Mouse (Mus musculus) urinary bladder, postnatal 10 days (tissue): ENCODE results near the gene Uqcr10.

Experiments used
- DNase-seq: peaks from one replicate; pipeline ENCODE4 v3.0.0; 2022; ENCODE audit warnings: low spot score

Gene Uqcr10

GRCm38 (mm10) chr11:4704072-4704964, at the start of gene Uqcr10, which contains the start of gene Zmat5:
Gene Uqcr10 (minus strand): TSS chr11:4704342.
Gene Zmat5 (plus strand): TSS chr11:4704678.
- DNase-seq, result peak; percentile 61

- DNase-seq, result no peak
Measured at GRCm38 (mm10) chr11:4752836-4753235, 48.7 kb upstream of the Uqcr10 start.

- DNase-seq, result peak; percentile 29
Measured at GRCm38 (mm10) chr11:4750263-4750662, 46.1 kb upstream of the Uqcr10 start.

GRCm38 (mm10) chr11:4747285-4747684, 43.1 kb upstream of the Uqcr10 start:
- DNase-seq, result no peak

GRCm38 (mm10) chr11:4746733-4747132, 42.6 kb upstream of the Uqcr10 start, which contains the start of gene Cabp7:
Gene Cabp7 (minus strand): TSS chr11:4746778.
- DNase-seq, result no peak

- DNase-seq, result no peak
Measured at GRCm38 (mm10) chr11:4745969-4746368, 41.8 kb upstream of the Uqcr10 start.

DNA sequence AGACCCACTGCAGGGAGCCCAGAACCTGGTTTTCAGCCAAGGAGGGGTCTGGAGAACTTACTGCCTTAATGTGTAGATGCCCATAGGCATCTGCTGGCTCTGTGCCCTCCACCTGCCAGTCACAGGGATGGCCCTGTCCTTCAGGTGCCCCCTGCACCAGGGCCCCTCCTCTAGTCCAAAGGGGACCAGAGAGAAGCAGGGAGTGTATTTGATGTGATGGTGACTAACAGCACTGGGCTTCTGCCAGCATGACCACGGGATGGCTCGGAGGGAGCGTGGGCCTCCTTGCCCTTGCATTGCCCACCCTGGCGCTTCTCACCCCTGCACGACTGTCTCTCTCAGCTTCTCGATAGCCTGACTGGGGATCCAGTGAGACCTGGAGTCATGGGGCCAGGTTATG, 40.5 kb upstream of the Uqcr10 start:
- DNase-seq, result no peak

DNA sequence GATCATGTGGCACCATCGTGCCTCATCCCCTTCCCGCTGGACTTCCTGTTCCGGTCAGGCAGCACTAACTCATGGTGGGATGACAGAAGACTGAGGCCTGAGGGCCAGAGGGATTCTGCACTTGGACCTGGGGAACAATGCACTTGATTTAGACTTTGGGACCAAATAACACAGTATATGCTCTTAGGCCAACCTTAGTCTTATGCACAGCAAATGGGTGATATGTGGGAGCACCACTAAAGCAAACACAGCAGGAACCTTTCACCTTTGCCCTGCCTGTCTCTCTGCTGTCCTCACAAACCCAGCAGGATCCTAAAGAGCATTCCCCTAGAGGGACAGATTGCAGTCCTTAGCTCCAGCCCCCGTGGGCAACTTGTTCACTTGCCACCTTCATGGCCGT, 36.6 kb upstream of the Uqcr10 start:
- no peak for DNase-seq

DNA sequence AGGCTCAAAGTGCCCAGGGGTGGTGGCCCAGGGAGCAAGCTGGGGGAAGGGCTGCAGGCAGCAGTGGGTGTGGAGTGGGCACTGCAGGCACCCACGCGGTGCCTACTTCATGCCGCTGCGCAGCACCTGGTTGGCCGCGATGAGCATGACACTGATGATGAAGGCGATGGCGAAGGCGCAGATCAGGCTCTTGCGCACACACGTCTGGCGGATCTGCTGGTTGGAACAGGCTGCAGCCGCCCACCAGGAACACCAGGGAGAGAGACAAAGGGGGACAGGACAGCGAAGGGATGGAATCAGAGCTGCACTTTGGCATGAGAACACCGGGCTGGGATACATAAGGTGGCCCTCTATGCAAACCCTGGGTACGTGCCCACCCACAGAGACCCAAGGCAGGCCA, 34.6 kb upstream of the Uqcr10 start:
- DNase-seq, result no peak

DNA sequence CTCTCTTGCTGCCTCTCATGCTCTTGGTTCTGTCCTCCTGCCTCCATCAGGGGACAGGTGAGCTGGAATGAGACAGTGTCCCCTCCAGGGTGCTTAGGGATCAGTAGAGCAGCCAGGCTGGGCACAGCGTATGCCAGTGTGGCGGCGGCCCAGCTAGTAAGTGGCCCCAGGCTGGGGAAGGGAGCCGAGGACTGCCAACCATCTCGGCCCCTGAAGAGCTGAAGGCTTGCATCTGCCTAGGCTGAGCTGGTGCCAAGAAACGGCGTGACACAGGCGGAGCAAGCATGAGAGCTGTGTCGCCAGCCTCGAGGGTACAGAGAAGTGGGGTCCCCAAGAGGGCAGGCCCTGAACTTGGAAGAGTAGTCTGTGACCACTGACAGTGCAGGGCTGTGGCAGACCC, 33.5 kb upstream of the Uqcr10 start:
- DNase-seq, result no peak

- no peak for DNase-seq
Measured at GRCm38 (mm10) chr11:4736355-4736754, 32.2 kb upstream of the Uqcr10 start.

DNA sequence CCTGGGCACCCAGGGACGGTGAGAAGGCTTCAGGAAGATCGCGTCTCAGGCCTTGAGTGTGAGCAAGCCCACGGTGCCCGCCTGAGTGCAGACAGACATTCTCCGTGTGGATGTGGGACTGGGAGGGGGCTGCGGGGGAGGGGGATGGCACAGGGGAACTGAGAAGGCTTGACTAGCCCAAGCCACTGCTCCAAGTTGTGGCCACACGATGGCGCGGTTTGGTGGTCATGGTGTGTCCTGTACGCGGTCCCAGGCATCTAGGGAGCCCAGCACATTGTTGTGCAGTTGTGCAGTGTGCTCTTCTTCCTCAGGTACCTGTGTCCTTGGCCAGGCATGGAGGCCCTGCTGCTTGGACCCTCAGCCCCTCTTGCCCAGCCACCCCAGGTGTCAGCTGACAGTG, 30.0 kb upstream of the Uqcr10 start:
- no peak for DNase-seq

- DNase-seq, result no peak
Measured at GRCm38 (mm10) chr11:4731781-4732180, 27.6 kb upstream of the Uqcr10 start.

DNA sequence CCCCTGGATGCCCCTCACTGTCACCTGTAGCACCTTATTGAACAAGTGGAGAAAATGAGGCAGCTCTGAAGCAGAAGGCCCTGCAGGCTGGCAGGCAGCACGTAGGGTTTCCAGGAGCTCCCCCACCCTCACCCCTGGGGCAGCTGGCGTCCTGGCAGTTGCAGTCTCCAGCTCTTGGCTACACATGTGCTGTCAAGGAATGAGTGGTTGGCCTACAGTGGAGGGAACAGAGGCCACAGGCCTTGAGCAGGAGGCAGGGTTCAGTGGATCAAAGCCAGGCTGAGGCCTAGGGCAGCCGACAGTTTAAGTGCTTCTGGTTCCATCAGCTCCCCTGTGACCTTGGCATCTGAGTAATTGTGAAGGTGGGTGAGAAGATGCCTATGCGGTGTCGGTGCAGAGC, 26.8 kb upstream of the Uqcr10 start:
- DNase-seq, result no peak

- no peak for DNase-seq
Measured at GRCm38 (mm10) chr11:4730096-4730495, 26.0 kb upstream of the Uqcr10 start.

GRCm38 (mm10) chr11:4729603-4730002, 25.5 kb upstream of the Uqcr10 start:
- DNase-seq, result peak; percentile 36

DNA sequence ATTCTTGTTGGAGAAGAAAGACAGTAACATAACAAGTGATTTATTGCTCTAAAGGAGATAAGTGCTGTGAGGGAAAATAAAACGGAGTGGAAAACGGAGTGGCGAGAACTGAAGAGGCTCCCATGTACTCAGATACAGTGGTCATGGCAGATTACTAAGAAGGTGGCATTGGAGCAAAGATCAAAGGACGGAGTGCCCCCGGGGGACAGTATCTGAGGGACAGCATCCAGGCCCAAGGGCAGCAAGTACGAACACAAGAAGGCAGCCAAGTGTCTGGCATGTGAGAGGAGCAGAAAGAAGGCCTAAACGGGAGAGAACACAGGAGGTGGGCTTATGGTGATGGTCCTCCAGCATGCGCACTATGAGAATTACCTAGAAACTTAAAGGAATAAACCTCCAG, 17.6 kb upstream of the Uqcr10 start:
- no peak for DNase-seq

GRCm38 (mm10) chr11:4720900-4721580, 16.9 kb upstream of the Uqcr10 start:
- DNase-seq, result no peak

DNA sequence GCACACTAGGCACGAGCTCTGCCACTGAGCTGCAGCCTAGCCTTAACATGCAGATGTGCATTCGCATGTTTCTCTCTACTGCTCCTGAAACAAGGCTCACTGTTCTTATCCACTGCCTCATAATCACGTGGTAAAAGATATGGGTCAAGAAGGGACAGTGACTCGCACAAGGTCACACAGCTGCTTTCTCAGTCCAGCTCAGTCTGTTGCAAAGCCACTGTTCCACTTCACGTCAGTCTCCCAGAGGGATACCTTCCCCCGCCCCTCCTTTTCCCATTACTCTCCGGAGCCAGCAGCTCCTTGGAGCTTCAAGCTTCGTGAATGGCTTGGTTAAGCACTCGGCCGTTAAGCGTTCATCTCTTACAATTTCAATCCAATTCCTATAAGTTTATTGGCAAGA, 16.3 kb upstream of the Uqcr10 start:
- DNase-seq, result no peak

DNA sequence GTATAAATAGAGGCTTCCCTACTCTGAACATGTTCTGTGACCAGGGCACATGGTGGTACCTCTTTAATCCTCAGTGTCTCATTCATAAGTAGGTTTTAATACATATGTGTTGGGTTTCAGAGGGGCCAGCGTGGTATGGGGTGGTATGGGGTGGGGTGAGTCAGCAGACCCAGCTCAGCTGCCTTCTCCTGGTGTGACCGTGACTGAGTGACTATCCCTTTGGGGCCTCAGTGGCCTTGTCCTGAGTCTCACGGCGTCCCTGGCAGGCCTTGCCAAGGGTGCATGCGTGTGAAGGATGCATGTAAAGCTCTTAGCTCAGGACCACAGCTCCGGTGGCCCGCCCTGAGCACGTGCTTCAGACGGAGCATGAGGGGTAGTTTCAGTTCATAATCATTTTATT, 15.8 kb upstream of the Uqcr10 start:
- no peak for DNase-seq

DNA sequence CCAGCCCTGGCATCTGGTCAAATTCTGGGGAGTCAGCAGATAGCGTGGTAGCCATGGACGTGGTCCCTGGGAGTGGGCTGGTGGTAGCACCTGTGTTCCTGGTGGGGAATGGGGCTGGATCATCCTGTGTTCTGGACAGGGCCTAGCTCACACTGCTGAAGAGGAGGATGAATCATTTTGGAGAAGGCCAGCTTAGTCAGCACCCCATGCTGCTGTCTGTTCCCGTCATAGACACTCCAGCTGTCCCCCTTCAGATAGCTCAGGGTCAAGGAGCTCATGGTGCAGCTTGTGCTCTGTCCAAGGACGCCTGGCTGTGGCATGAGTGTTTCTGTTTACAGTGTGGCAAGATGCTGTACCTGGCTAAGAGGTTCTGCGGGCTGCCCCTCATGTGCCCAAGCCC, 14.4 kb upstream of the Uqcr10 start:
- DNase-seq, result no peak

- no peak for DNase-seq
Measured at GRCm38 (mm10) chr11:4716530-4717236, 12.5 kb upstream of the Uqcr10 start.

- DNase-seq, result no peak
Measured at GRCm38 (mm10) chr11:4715596-4715995, 11.5 kb upstream of the Uqcr10 start.
